Mouse (Mus musculus): ENCODE measurements around the gene Hs6st2.
A peak's percentile ranks its signal among the peaks of the same experiment; 100 is the strongest.

The Hs6st2 gene

DNA sequence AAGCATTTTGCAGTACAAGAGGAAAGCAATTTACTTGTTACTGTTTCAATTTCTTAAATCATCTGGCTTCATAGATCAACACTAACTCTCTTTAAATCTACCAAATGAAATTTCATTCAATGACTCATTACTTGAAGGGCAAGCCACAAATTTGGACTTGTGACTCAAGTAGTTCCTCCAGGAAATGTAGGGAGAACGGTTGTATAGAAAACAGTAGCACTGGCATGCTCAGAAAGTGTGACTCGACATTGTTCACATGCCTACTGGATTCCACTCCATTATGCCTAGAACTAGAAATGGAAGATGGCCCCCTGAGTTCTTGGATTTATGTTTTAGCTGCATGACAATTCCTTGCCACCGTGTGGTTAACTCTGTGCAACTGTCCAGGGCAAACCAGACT is 100.0 kb downstream of the Hs6st2 start:
- DNase-seq: no peak

DNA sequence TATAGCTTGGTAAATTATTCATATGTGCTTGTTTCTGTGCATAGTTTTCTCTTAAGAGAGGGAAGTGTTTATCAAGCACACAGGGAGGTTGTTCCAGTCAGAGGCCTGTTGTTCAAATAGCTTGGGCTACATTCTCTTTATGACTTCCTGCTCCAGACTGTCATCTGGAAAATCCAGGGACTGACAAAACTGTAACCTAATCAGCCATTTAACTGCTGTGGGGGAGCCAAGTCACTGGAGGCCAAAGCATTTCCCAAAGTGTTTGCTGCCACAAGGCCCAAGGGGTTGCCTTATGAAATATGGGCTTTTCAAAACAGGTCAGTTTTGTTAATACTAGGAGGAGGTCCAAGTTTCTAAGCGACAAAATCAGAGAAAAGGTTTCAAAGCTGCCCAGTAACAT is 119.8 kb downstream of the Hs6st2 start:
- DNase-seq: no peak

DNA sequence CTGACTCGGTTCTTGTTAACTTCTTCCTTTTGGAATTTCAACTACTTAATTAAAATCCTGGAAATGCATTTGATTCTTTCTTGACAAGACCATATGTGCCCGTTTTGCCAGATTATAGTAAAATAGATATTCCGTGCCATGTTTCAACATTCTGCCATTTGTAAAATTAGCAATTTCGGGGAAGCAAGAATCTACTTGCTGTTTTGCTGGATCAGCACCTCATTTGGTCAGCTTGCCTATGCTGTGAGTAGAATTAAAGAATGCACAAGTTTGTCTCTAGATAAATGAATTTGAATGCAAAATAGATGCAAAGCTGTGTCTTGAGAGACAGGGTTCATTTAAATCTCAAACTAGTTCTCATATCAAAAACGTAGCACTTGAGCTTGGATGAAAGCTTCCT is 142.0 kb downstream of the Hs6st2 start:
- DNase-seq: no peak

DNA sequence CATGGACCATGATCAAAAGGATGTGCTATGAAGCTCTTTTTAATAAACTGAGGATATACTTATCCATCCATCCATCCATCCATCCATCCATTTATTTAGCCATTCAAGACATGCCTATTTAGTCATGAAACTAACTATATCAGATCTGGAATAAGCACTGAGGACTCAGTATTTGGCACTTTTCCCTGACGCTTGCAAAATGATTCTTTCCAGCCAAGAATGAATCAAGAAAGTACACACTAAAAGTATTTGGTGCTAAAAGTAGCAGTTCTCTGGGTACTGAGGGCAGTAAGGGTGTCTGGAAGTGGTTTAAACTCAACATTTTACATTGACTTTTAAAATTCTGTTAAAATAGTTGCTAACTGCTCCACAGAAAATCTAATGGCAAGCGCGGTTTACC is 144.6 kb downstream of the Hs6st2 start:
- no peak for DNase-seq

DNA sequence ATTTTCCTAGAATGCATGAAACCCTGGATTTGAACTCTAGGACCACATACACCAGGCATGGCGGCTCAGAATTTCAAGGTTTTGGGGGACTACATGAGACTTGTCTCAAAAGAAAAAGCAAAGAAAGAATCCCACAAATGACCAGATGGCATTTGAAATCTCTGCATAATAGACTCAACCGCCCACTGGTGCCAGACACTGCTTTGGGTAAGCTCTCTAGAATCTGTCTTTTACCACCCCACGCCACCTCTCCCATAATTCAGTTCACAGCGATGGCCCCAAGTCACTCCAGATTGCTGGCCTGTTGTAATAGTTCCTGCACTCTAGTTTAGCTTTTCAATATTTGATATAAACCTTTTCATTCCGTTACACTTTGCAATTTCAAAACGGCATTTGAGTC is 146.4 kb downstream of the Hs6st2 start:
- DNase-seq: no peak

DNA sequence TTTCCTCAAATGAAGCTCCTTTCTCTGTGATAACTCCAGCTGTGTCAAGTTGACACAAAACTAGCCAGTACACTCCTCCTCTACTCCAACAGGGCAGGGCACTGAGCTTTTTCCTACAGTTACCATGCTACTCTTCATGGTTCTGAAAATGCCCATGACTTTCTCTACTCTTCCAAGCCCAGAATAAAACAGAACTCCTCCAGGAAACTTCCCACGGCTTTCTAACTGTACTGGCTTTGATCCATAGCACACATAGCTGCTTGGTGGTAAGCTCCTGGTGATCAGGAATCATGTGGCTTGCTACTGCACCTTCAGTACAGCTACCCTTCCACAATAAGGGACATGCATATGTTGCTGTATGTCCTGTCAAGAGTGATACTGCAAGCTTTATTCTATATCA is 150.5 kb downstream of the Hs6st2 start:
- no peak for DNase-seq

DNA sequence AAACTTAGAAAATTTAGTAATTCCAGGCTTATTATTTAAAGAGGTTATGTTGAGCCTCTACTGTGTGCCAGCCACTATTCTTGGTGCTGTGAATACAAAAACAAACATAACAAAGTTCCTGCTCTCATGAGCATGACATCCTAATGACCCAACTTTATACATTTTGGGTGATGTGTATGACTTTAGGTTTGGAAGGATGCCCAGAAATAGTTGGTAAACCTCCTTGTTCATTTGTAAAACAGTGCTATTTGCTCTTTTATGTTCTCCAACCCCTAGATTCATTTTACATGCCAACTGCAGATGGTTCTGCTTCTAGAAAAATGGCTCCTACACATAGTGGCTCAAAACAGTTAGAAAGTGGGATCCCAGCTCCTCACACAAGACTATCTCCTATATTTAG is 153.1 kb downstream of the Hs6st2 start:
- DNase-seq: no peak

DNA sequence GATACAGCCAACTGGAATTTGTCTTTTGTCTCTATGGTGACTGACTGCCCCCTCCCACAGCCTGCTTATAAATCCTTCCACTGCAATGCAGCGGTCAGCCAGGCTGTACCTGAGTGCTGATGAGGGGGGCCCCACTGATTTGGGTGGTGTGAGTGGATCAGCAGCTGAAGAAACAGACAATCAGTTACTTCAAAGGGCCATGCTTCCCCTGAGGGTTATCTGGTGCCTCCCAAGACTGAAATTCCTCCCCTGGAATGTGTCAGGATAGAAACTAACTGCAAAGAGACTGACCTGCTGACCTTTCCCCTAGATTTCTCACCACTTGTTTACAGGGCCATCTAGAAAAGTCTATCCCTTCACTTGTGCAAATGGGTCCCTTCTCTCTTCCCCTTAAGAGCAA is 166.8 kb downstream of the Hs6st2 start:
- no peak for DNase-seq

DNA sequence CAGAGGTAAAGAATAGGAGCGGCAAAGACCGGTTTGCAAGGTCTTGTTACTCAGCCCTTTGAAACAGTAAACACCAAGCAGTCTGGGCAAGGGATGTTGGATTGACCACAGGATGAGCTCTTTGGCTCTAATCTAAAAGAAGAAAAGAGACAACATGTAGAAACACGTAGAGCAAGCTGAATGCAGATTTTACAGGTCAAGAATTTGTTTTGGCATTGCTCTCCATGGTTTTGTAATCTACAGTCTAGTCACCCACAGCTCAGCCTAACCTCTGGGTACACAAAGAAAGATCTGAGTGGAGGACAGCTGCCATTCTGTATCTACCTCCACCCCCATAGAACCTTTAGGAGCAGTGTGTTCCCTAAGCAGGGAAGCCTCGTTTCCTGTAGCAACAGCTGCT is 175.1 kb downstream of the Hs6st2 start:
- no peak for DNase-seq

DNA sequence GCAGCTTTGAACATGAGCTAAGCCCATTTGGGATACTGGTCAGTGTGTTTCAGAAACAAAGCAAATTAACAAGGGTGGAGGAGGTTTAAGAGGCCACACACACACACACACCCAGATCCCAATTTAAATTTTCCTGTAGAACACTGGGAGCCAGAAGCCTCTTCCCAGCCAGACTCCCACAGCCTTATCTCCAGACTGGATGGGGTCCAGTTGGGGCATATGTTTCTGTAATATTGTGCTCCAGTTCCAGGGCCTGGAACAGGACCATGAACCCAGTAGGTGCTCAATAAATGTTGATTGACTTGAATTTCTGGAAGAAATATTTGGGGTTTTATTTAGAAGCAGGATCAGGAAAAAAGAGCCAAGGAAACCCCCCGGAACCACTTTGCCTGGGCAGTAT is 176.0 kb downstream of the Hs6st2 start:
- DNase-seq: peak; percentile 85

DNA sequence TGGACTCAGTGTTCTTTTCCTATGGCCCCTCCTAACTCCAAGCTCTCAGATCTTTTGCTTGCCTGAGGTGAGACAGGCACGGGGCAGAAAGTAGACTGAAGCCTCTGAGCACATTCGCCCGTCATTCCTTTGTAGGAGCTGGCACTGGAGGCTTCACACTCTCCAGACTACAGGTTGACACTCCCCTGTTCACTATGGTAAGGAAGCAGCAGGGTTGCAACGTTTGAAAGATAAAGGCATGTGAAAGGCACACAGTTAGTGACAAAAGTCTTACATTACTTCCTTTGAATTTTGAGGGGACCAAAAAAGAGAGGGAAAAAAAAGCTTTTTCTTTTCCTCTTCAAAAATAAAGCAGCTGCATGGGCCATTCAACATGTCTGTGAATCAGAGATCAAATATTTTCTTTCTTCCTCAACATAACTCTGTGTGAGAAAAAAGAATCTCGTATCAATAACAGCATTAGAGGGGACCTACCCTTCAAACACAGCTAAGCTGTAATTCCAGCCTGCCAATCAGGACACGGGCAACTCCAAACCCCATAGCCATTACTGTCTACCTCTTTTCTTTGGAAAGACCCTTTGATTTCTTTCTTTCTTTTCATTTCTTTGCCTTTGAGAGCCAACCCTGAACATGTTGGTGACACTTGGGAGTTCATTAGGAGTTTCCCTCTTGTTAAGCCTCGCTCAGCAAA is 177.7 kb downstream of the Hs6st2 start:
- no peak for DNase-seq

DNA sequence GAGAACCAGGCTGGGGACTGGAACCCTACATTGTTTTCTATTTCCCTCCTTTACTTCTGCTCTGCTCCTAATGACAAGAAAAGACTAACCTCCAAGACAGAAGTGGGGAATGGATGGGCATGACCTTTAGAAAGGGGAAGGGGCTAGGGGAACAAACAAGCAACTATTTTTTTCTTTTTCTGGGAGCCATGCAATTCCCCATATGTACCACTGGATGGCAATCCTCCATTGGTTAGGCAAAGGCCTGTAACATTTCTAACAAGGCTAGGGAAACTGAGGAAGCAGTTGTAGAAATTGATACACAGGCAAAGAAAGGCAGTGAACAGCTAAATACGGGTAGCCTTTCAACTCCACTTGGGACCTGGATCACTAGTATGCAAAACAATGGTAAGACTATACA is 183.8 kb downstream of the Hs6st2 start:
- no peak for DNase-seq

DNA sequence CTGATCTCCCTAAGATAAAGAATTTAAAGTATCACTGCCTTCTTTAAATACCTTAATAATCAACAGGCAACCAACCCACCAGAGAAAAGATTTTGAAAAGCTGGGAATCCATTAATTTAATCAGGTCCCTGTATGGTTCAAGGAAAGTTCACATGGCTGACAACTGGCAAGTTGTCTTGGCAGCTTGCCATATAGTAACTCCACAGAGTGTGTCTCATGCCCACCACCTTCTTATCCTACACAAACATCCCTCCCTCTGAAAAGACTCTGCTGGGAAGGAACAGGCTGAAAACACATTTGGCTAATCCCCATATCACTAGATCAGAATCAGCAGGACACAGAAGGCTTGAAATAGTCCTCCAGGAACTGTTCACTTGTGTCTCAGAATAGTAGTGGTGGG is 193.3 kb downstream of the Hs6st2 start:
- DNase-seq: no peak

DNA sequence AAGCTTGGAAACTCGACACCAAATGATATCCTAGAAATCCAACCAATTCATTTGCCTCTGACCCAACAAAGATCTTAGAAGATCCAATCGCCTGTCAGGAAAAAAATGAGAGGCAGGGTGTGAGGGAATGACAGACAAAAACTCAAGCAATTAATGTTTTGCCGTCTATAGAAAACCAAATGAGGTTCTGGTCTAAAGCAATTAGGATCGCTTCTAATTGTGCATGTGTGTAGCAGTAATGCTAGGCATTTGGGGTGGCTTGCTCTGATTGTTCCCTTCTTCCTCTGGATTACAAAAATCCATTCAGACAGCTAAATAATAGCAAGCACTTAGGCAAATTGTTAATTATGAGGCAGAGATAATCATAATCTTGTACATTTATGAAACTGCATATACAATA is 212.2 kb downstream of the Hs6st2 start:
- no peak for DNase-seq

DNA sequence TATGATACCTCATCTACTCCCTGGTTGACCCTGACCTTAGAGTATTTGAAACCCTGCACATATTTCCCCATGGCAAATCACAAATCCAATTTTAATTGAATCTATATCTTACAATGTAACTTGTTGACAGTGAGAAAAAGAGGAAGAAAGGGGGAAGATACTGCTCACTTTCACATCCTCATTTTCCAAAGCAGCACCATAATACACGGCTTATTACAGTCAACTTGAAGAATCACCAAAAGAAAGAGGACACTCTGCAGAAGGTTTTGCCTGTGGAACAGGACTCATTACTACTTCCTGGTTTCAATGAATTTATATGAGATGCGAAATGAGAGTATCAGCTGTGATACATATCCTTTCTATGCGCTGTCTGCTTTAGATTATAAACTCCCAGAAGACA is 220.2 kb downstream of the Hs6st2 start:
- no peak for DNase-seq

DNA sequence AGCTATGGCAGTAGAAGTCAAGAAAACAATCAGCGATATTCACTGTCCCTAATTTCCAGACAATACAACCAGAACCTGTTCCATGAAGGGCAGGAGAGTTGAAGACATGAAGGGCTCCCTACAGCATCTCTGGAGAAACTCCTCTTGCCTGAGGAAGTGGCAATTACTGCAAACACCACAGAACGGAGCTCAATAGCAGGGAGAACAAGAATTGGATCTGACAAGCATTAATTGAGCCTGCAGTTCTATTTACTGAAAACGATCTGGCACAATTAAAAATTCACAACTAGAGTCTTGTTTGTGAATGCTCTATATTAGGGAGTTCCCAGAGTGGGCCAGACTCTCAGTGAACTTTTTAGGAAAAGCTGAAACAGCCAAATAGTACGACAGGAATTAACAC is 238.3 kb downstream of the Hs6st2 start:
- DNase-seq: no peak

DNA sequence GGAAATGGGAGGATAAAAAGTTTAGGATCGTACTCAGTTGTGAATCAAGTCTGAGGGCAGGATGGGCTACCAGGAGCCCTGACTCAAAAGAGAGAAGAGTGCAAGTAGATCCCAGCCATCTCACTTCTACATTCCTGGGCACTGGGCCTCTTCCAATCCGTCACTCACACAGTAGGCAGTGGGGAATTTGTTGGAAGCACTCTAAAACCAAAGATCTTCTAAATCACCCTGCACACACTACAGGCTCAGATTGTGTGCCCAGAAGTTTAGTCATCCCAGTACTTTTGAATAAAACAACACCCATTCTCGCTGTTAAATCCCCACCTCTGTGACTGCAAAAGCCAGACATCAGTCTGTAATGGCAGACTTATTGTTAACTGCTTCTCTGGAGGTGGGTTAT is 249.9 kb downstream of the Hs6st2 start:
- DNase-seq: no peak

DNA sequence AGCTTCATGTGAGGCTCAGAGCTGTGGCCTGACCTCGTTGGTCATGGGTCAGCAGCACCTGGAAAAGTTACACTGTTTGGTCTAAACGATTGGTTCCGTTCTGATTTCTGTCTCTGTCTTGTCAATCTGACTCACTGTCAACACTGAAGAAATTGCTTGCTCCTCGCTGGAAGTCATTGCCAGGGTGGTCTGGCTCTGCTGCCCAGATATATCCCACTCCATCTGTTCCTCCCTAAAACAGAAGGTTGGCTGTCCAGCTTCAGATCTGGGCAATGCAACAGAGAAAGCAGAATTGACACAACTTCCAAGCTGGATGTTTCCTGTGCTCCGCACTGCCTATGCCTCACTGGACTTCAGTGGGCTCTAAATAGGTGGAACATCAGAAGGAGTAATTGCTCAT is 256.6 kb downstream of the Hs6st2 start:
- no peak for DNase-seq

DNA sequence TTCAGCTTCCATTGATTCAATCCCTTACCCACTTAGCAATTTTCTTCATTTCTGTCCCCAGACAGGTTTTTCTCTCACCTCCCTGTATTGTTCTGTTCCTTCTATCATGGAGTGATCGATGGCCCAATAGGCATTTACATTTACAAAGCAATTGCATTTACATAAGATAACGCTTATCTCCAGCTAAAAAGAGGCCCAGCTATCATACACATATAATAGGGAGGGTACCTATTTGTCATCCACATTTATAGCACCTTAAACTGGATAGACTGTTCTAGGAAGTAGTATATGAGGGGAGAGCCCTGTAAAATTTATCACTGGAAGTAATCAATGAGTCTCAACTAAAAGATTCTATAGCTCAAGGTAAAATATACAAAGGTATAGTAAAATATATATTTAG is 271.4 kb downstream of the Hs6st2 start:
- DNase-seq: no peak

DNA sequence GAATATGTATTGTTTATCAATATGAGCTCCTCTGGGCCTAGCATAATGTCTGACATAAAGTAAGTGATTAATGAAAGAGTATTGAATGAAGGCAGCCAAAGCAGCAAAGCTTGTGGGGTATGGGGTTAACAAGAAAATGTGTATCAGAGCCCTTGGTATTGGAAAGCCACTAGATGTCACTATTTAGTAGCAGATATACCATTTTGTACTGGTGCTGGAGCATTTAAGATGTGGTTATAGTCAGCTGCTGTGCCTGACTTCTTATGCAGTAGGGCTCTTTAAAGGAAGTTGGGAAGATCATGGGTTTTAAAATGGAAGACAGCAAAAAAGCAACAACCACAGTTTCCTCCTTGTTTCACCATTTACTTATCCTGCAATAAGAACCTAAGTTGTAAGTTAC is 284.2 kb downstream of the Hs6st2 start:
- no peak for DNase-seq

DNA sequence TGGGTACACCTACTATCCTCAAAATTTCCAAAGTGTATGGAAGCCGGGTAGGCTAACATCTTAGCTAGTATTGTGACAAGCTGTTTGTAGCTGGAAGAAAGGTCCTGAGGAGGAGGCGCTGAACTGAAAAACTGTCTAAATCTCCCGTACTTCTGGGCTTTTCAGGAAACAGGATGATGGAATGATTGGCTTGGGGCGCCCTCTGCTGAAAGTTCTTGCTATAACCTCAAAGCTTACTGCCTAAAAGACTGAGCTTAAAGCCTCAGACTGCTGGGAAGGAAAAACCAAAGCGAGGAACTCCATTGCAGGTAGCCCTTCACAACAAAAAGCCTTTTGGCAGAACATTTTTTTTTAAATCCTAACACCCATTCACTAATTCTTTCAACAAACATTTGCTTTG is 307.0 kb downstream of the Hs6st2 start:
- DNase-seq: peak; percentile 39

DNA sequence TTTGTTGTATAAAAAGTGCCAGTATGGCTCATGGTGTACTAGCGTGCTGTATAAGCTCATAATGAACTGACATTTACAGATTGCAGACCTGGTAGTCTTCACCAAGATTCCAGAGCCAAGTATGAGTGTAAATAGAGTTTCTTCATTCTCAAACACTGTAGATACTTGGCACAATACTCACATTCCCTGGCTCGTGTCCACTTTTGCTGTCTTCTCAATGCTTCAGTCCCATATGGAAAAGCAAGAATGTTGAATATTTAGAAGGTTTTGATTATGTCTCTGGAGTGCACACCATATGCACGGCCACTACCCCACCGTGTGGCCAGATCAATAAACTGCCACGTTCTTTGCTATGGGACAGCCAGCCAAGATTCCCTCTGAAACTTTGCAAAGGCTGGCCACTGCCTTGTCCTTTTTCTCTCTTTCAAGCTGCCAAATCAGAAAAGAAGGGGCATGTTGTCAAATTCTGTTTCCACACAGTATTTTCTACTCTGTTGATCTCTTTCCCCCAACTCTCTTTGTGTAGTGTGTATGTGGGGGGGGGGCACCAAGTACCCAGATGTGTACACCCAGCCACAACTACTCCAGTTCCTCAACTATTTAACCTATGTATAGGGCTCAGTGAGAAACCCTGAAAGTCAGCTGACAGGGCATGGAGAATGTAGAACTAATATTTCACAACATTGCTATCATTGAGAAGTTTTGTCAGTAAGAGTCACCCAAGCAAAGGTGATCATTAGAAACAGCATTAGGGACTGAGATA is 309.0 kb downstream of the Hs6st2 start:
- DNase-seq: no peak

DNA sequence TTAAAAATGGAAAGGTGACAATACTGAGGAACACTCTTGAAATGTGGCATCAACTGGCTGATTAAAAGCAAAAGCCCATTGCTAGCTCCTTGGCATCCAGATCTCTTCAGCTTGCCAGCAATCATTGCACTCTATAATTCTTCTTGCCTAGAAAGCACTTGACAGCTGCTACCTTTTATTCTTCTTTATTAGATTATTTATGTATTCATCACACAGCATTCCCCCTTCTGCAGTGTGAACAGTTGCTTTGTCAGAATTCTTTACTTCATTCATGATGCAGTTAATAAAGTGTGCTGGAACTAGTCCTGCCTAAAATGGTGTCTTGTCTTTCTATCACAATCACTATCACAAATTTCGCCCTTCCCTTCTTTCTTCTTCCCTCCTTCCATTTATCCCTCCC is 332.0 kb downstream of the Hs6st2 start:
- no peak for DNase-seq

DNA sequence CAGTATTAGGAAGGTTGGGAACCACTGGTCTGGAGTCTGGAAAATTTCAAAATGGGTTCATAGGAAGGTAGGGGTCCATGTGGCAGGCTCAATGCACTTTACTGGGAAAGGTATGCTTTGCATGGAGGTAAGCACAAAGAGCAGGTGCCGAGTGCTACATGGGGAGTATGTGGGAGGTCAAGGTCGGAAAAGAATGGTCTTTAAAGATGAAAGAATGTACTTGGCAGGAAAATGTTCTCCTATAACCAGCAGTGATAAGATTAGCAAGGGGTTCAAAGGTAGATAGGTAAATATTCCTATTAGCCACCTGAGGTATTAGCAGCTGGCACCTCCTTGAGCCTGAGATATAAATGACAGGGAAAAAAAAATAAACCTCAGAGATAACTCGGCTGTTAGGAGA is 338.1 kb downstream of the Hs6st2 start:
- no peak for DNase-seq
